Comparison of ENCODE assay signal across 8 mouse cellular contexts in the genomic region with DNA sequence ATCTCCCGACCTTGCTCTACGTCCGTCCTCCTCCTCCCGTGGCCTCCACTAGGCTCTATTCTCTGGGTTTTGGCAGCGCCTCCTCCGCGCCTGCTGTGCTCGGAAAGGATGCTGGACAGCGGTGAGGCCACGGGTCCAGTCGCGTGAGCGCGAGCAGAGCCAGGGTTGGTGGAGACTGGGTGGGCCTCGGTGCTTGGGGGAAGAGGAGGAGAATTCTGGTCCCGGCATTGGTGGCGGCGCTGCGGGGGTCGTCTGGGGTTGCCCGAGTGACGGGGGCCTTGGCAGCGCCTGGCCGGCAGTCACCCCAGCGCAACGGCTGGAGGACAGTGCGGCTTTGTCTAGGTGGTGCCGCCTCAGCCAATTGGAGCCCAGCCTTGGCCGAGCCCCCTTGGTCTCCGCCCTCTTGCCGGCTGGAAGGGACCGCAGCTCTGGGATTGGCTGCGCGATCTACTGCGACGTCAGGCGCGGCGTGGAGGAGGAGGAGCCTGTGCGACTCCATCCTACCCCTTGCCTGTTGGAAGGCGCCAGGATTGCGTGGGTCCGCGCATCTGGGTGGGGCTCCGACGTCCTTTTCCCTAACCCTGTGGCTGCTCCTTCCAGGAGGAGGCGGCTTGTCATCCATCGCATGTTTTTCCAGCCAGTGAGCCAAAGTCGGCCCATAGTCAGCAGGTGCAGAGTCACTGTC. TPM values are rescaled to one million over a fixed set of nuclear protein-coding genes. Genes with fewer than 3 reads are reported as not detected.
DNase-seq lines count a peak whose midpoint lies in the region; ATAC-seq and TF ChIP-seq lines count a peak whose summit lies in the region.

No protein-coding gene starts in this region.

- no peaks in the 10 kb centered on the region for H3K9me3 ChIP-seq in lung, embryonic 14.5 days (ENCODE audit: low read depth, low read length)

- no peak for TF ChIP-seq CTCF in lung, embryonic 14.5 days (IDR thresholded peaks at IDR 0.05; ENCODE audit: low read depth)
- no peak for TF ChIP-seq CTCF in olfactory bulb, adult 2 months (IDR thresholded peaks at IDR 0.05; ENCODE audit: insufficient read depth, low read depth, low read length)

- peak overlapping the region; percentile 87 for H3K4me2 ChIP-seq in lung, embryonic 14.5 days

- peak; percentile 94 for DNase-seq in MN1 (ENCODE audit: low spot score)
- DNase-seq in cerebellum, adult 9-11 months = peak; percentile 99
- DNase-seq in layer of hippocampus, adult 8-10 months (ENCODE audit: low spot score in 2 of 2) = peak; percentile 97 to 98
- DNase-seq in lung, embryonic 14.5 days = peak; percentile 94
- peak; percentile 82 to 85 for DNase-seq in thymus, adult 18-20 months

- H3K27ac ChIP-seq in lung, embryonic 14.5 days (ENCODE audit: low read depth) = no peak overlapping the region
- peak overlapping the region; percentile 85 for H3K27ac ChIP-seq in olfactory bulb, adult 2 months (ENCODE audit: insufficient read depth, low read depth, low read length)

- H3K4me1 ChIP-seq in lung, embryonic 14.5 days (ENCODE audit: insufficient read depth) = peaks cover 12% of the 10 kb centered on the region; the same call in 1 of the 2 replicates
- peaks cover 22% of the 10 kb centered on the region for H3K4me1 ChIP-seq in olfactory bulb, adult 2 months (ENCODE audit: control insufficient read depth, insufficient read depth, low read length)

- 0% methylated on average over 49 of the region's 49 CpGs for WGBS in lung, embryonic 14.5 days
- under 1% methylated on average over 49 of the region's 49 CpGs for WGBS in olfactory bulb, adult 2 months

- peak overlapping the region; percentile 38; the same call in 1 of the 2 replicates for H3K9ac ChIP-seq in lung, embryonic 14.5 days

- ATAC-seq in frontal cortex, adult (ENCODE audit: low TSS enrichment) = peak; percentile 82
- ATAC-seq in hematopoietic stem cell, adult 5-6 weeks (replicated peaks in 1 of 2; ENCODE audit: insufficient read depth in 1 of 2, low FRiP score in 2 of 2, low TSS enrichment in 1 of 2, low read depth in 1 of 2, poor library complexity in 2 of 2, severe bottlenecking in 2 of 2) = peak; percentile 91
- ATAC-seq in lung, embryonic 14.5 days (ENCODE audit: insufficient read depth) = peak; percentile 98

- peak; percentile 70 for TF ChIP-seq POLR2A in olfactory bulb, adult 2 months (IDR thresholded peaks at IDR 0.05; ENCODE audit: insufficient read depth, low read depth, low read length)

- peaks cover 17% of the 10 kb centered on the region for H3K27me3 ChIP-seq in lung, embryonic 14.5 days (ENCODE audit: insufficient read depth, low read length)

- H3K36me3 ChIP-seq in lung, embryonic 14.5 days (ENCODE audit: insufficient read depth) = no peaks in the 10 kb centered on the region

- peak overlapping the region; percentile 48 for H3K4me3 ChIP-seq in lung, embryonic 14.5 days (ENCODE audit: low read depth, low read length)
- H3K4me3 ChIP-seq in olfactory bulb, adult 2 months (ENCODE audit: insufficient read depth, low read depth, low read length) = peak overlapping the region; percentile 70

RNA-seq across cellular contexts. Expression of a gene that starts 7.5 kb away (rescaled TPM):
- total RNA-seq in hematopoietic stem cell, adult 5-6 weeks (2017) = 3.1 and 4.9 TPM in 2 replicates
- 100 to 1,000 TPM in 2 of 4 experiments, 10 to 100 TPM in 2; 71.2 to 114 (median 102) TPM for total RNA-seq in layer of hippocampus, adult 8-10 months (2022)
- polyA plus RNA-seq in lung, embryonic 14.5 days (2014; fragmentation: Nextera tagmentation; extraction: Ambion mirVana) = 3.1 and 5.7 TPM in 2 replicates
- not detected in 2 replicates for polyA plus RNA-seq in olfactory bulb, adult 2 months (2012; ENCODE audit: insufficient read depth, insufficient read length, low replicate concordance, missing spikeins)

Comparison
In these comparisons a context has a peak if more than half of its experiments do, and no peak if none do; other contexts are left out.
1. RNA of a gene that starts 7.5 kb away (total RNA-seq): 71.2 to 114 TPM in layer of hippocampus, adult 8-10 months; 3.1 to 4.9 TPM in hematopoietic stem cell, adult 5-6 weeks; every median in the first group is over 10 times any median in the second.
2. Peak in every context shown above with its lines, with median percentiles within 50 percentile points of each other: DNase-seq and ATAC-seq.